Mouse (Mus musculus): ENCODE results near the gene Plpp1. TPM values are rescaled to one million over a fixed set of nuclear protein-coding genes. Genes with fewer than 3 reads are reported as not detected.

Plpp1 gene
- polyA plus RNA-seq, 1 experiment from 2014 or later, result 21.8 TPM

GRCm38 (mm10) chr13:112859574-112860134 lies 59.1 kb downstream of the Plpp1 start:
- WGBS, result 88% methylated on average over 21 of the region's 21 CpGs
- Histone ChIP-seq H3K27me3 (replicated peaks; ENCODE audit: low read depth, poor library complexity, severe bottlenecking) (no peaks in the 10 kb centered on the region), H3K36me3 (replicated peaks) (peaks cover 44% of the 10 kb centered on the region), H3K4me1 (no peaks in the 10 kb centered on the region), H3K4me3 (no peak overlapping the region), H3K9me3 (no peaks in the 10 kb centered on the region), H3K27ac (replicated peaks) (no peak overlapping the region)
- no peak for DNase-seq (ENCODE audit: low spot score)

DNA sequence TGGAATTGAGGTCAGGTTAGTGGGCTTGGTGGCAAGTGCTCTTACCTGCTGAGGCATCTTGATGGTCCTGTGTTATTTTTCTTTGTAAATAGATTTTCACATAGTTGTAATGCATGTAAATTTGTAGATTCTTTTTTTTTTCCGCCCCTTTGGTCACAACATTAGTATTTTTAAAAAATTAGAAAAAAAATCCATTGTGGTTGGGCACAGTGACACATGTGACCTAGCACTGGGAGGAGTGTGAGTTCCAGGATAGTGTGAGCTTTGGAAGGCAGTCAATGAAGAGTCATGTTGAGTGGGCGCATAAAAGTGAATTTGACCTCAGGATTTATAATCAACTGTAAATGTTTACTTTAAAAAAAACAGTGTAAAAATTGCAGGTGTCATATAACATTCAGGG lies 59.8 kb downstream of the Plpp1 start:
- WGBS, result 88% methylated on average over 2 of the region's 2 CpGs
- no peaks in the 10 kb centered on the region for H3K4me1 ChIP-seq
- DNase-seq (ENCODE audit: low spot score), result no peak

DNA sequence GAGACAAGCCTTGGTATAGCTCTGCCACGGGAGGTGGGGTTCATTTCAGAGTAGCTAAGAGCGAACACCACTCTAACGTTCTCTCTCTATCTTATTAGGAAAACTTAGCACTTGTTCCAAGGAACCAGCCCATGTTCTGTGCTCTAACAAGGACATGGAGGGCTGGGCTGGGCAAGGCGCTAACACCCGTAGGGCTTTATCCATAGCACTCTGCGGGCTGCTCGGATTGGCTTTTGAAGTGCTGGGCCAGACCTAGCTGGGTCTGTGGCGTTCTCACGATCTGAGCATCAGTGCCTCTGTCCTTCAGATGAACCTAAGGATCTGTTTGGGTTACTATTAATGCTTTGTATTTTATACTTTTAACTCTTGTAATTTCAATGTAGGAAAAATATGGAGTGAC lies 60.3 kb downstream of the Plpp1 start:
- no peak overlapping the region for H3K4me3 ChIP-seq
- H3K27me3 ChIP-seq (replicated peaks; ENCODE audit: low read depth, poor library complexity, severe bottlenecking), result no peaks in the 10 kb centered on the region
- H3K9me3 ChIP-seq, result no peaks in the 10 kb centered on the region
- H3K36me3 ChIP-seq (replicated peaks), result peaks cover 57% of the 10 kb centered on the region
- 94% methylated on average over 9 of the region's 9 CpGs for WGBS
- no peak for DNase-seq (ENCODE audit: low spot score)
- H3K27ac ChIP-seq (replicated peaks), result no peak overlapping the region
- H3K4me1 ChIP-seq, result no peaks in the 10 kb centered on the region

More for the DNA sequence above, 59.8 kb downstream of the Plpp1 start:
- Histone ChIP-seq H3K4me3 (no peak overlapping the region), H3K36me3 (replicated peaks) (peaks cover 51% of the 10 kb centered on the region), H3K27ac (replicated peaks) (no peak overlapping the region), H3K9me3 (no peaks in the 10 kb centered on the region), H3K27me3 (replicated peaks; ENCODE audit: low read depth, poor library complexity, severe bottlenecking) (no peaks in the 10 kb centered on the region)

DNA sequence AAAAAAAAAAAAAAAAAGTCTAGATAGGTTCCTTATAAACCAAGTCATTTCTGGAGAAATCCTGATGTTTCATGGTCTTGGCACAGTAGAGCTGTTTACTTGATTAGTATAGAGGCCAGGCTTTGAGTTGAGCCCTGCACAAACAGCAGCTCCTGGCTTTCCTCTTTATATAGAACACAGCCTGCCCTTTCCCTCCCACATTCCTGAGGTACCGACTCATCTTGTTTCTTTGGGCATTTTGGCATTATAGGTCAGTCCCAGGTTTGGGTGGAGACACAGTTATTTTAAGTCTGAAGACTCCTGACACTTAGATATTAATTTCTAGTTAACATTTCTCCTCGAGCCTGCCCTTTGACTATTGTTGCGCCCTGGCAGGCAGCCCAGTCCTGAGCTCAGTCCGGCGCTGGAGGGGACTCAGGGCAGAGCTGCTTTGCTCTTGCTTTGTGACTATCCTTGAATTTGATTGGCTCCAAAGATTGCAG lies 61.3 kb downstream of the Plpp1 start:
- no peaks in the 10 kb centered on the region for H3K9me3 ChIP-seq
- no peak overlapping the region for H3K27ac ChIP-seq (replicated peaks)
- H3K27me3 ChIP-seq (replicated peaks; ENCODE audit: low read depth, poor library complexity, severe bottlenecking), result no peaks in the 10 kb centered on the region
- WGBS, result 67% methylated on average over 5 of the region's 5 CpGs
- H3K4me3 ChIP-seq, result no peak overlapping the region
- no peak for DNase-seq (ENCODE audit: low spot score)
- peaks cover 63% of the 10 kb centered on the region for H3K36me3 ChIP-seq (replicated peaks)
- H3K4me1 ChIP-seq, result no peaks in the 10 kb centered on the region

GRCm38 (mm10) chr13:112862342-112862741 lies 61.8 kb downstream of the Plpp1 start:
- H3K36me3 ChIP-seq (replicated peaks), result peaks cover 63% of the 10 kb centered on the region
- WGBS, result 82% methylated on average over 3 of the region's 3 CpGs
- no peak overlapping the region for H3K4me3 ChIP-seq

DNA sequence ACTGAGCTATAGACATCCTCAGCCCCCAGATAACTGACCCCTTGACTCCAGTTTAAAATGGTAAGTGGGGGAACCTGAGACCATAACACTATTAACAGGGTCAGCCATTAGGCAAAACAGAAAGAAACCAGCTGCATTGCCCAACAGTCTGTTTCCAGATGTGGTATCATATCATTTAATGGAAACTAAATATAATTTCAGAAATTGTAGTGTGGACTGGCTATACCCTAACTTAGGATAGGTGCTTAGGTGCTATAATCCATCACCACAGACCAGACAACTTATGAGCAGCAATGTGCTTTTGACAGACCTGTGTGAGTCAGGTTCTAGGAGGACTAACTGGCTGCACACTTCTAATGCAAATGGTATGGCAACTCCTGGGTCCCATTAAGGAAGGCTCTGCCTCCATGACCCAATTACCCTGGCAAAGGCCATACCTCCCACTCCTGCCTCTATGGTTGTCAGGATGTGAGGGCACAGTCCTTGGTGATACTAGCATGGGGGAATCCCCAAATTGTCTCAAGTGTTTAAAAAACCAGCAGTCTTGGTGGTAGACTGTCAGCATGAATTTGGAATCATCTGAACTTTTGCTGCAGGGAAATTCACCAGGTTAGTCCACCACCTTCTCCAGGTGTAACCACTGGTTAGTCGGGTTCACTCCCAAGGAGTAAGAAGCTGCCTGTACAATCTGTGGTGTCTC lies 62.5 kb downstream of the Plpp1 start:
- no peak overlapping the region for H3K4me3 ChIP-seq
- no peaks in the 10 kb centered on the region for H3K9me3 ChIP-seq
- H3K27me3 ChIP-seq (replicated peaks; ENCODE audit: low read depth, poor library complexity, severe bottlenecking), result no peaks in the 10 kb centered on the region
- DNase-seq (ENCODE audit: low spot score), result no peak
- no peaks in the 10 kb centered on the region for H3K4me1 ChIP-seq
- no peak overlapping the region for H3K27ac ChIP-seq (replicated peaks)
- peaks cover 71% of the 10 kb centered on the region for H3K36me3 ChIP-seq (replicated peaks)
- 98% methylated on average over 1 of the region's 1 CpGs for WGBS

More at GRCm38 (mm10) chr13:112862342-112862741, 61.8 kb downstream of the Plpp1 start:
- Histone ChIP-seq H3K4me1 (no peaks in the 10 kb centered on the region), H3K27ac (replicated peaks) (no peak overlapping the region), H3K9me3 (no peaks in the 10 kb centered on the region), H3K27me3 (replicated peaks; ENCODE audit: low read depth, poor library complexity, severe bottlenecking) (no peaks in the 10 kb centered on the region)
- DNase-seq (ENCODE audit: low spot score), result no peak

- H3K9me3 ChIP-seq, result no peaks in the 10 kb centered on the region
- DNase-seq (ENCODE audit: low spot score), result no peak
- 91% methylated on average over 7 of the region's 7 CpGs for WGBS
- no peak overlapping the region for H3K4me3 ChIP-seq
- no peaks in the 10 kb centered on the region for H3K27me3 ChIP-seq (replicated peaks; ENCODE audit: low read depth, poor library complexity, severe bottlenecking)
- H3K36me3 ChIP-seq (replicated peaks), result peaks cover 86% of the 10 kb centered on the region
- no peak overlapping the region for H3K27ac ChIP-seq (replicated peaks)
- no peaks in the 10 kb centered on the region for H3K4me1 ChIP-seq
Measured at GRCm38 (mm10) chr13:112866782-112867181, 66.2 kb downstream of the Plpp1 start.

DNA sequence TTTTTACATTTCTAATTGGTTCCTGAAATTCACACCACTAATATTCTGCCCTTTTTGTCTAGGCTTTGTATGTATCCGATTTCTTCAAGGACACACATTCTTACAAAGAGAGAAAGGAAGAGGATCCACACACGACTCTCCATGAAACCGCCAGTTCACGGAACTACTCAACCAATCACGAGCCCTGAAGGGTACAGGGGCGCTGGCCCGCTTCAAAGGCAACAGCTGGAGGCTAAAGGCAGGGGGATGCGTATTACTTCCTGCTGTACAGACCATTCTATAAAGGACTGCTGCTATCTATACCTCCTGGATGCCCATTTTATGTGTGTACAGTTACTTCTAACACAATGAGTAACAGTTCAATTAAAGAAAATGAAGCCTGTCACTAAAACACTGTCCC lies 66.8 kb downstream of the Plpp1 start:
- no peak overlapping the region for H3K4me3 ChIP-seq
- no peaks in the 10 kb centered on the region for H3K4me1 ChIP-seq
- H3K27ac ChIP-seq (replicated peaks), result no peak overlapping the region
- no peak for DNase-seq (ENCODE audit: low spot score)
- 94% methylated on average over 8 of the region's 8 CpGs for WGBS
- no peaks in the 10 kb centered on the region for H3K9me3 ChIP-seq
- peaks cover 92% of the 10 kb centered on the region for H3K36me3 ChIP-seq (replicated peaks)
- no peaks in the 10 kb centered on the region for H3K27me3 ChIP-seq (replicated peaks; ENCODE audit: low read depth, poor library complexity, severe bottlenecking)

GRCm38 (mm10) chr13:112870039-112870690 lies 69.6 kb downstream of the Plpp1 start:
- H3K36me3 ChIP-seq (replicated peaks), result peaks cover 98% of the 10 kb centered on the region

DNA sequence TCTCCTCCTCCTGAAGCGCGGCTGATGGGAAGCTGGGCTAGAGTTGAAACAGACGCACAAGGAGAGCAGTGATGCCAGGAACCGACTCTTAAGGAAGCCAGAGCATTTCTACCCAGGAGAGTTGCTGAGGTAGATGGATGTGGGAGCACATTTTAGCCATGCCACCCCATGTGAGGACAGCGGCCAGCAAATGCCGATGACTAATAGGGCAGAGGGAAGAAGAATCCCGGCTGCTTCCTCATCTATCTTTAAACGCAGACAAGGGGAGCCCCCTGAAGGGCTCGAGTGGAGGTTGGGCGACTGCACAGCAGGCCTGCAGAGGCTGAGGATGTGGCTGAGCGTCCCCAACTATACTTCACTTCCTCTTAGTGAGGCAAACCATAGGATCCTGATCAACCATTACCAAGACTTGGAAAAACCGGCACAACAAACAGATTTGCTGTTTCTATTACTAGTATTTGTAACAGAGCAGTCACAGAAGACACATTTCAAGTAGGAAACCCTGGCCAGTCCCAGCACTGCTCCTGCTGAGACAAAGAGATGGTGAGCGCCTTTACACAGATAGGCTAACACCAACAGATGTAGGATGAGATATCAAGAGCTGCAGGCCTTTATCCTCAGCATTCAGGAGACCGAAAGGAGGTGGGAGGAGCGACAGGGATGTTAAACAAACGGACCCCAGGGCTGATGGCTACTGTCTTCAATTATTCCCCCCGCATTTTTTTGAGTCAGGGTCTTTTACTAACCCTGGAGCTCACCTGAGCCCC lies 71.1 kb downstream of the Plpp1 start:
- Histone ChIP-seq H3K36me3 (replicated peaks) (peaks cover 98% of the 10 kb centered on the region), H3K4me3 (no peak overlapping the region), H3K27me3 (replicated peaks; ENCODE audit: low read depth, poor library complexity, severe bottlenecking) (no peaks in the 10 kb centered on the region), H3K4me1 (no peaks in the 10 kb centered on the region), H3K9me3 (no peaks in the 10 kb centered on the region), H3K27ac (replicated peaks) (no peak overlapping the region)
- WGBS, result 85% methylated on average over 17 of the region's 17 CpGs
- DNase-seq (ENCODE audit: low spot score), result no peak

More at GRCm38 (mm10) chr13:112870039-112870690, 69.6 kb downstream of the Plpp1 start:
- WGBS, result 83% methylated on average over 11 of the region's 11 CpGs
- DNase-seq (ENCODE audit: low spot score), result no peak
- H3K27ac ChIP-seq (replicated peaks), result no peak overlapping the region
- no peaks in the 10 kb centered on the region for H3K27me3 ChIP-seq (replicated peaks; ENCODE audit: low read depth, poor library complexity, severe bottlenecking)
- H3K9me3 ChIP-seq, result no peaks in the 10 kb centered on the region
- no peaks in the 10 kb centered on the region for H3K4me1 ChIP-seq
- no peak overlapping the region for H3K4me3 ChIP-seq

DNA sequence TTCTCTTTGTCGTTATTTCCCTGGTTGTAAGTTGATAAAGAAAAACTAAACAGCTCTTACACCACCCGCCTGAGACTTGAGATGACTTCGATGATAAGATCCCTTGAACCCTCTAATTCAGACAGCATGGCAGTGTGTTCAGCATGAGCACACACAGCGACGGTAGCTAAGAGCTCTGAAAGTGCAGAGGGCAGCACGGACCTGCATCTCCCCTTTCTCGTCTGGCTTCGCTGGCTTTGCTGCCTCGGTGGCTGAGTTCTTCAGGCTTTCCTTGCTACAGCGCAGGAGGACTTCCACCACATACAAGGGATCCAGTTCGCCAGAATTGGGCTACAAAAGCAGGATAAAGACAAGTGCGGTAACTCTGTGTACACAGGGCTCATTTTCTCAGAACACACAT lies 86.6 kb downstream of the Plpp1 start:
- Histone ChIP-seq H3K36me3 (replicated peaks) (peaks cover 100% of the 10 kb centered on the region), H3K4me3 (no peak overlapping the region), H3K4me1 (no peaks in the 10 kb centered on the region), H3K27me3 (replicated peaks; ENCODE audit: low read depth, poor library complexity, severe bottlenecking) (no peaks in the 10 kb centered on the region), H3K27ac (replicated peaks) (no peak overlapping the region), H3K9me3 (no peaks in the 10 kb centered on the region)
- WGBS, result 90% methylated on average over 12 of the region's 12 CpGs
- DNase-seq (ENCODE audit: low spot score), result no peak

GRCm38 (mm10) chr13:112902176-112902575 lies 101.6 kb downstream of the Plpp1 start:
- H3K27ac ChIP-seq (replicated peaks), result no peak overlapping the region
- H3K4me1 ChIP-seq, result no peaks in the 10 kb centered on the region
- peaks cover 96% of the 10 kb centered on the region for H3K36me3 ChIP-seq (replicated peaks)
- no peaks in the 10 kb centered on the region for H3K27me3 ChIP-seq (replicated peaks; ENCODE audit: low read depth, poor library complexity, severe bottlenecking)
- H3K4me3 ChIP-seq, result no peak overlapping the region
- no peak for DNase-seq (ENCODE audit: low spot score)
- WGBS, result 93% methylated on average over 3 of the region's 3 CpGs
- no peaks in the 10 kb centered on the region for H3K9me3 ChIP-seq

All from embryonic facial prominence, embryonic 10.5 days (tissue).